Mouse (Mus musculus): ENCODE data around the gene Wfdc12. TPM values are rescaled to one million over a fixed set of nuclear protein-coding genes. Genes with fewer than 3 reads are reported as not detected.

The Wfdc12 gene
- polyA plus RNA-seq, 1 experiment from 2014 or later = not detected

DNA sequence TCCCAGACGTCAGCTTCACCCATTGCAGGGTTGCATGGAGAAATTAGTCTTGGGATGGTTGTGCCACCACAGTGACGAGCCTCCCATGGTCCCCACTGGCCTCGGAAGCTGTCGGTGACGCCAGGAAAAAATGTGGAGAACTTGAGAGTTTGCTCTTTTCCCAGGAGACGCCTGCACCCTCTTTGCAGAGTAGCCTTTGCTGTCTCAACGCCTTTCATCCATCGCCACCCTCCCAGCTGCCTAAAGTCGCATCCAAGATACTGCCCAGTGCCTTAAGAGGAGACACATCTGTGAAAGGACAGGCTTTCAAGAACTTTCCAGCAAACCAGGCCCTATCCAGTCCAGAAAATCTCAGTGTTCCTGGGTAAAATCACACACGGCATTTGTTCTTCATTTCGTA, 38.1 kb downstream of the Wfdc12 start:
- 88% methylated on average over 11 of the region's 11 CpGs for WGBS
- Histone ChIP-seq H3K4me2 (no peak overlapping the region), H3K4me1 (replicated peaks) (peaks cover 9% of the 10 kb centered on the region), H3K9me3 (replicated peaks) (no peaks in the 10 kb centered on the region), H3K27me3 (no peaks in the 10 kb centered on the region), H3K27ac (no peak overlapping the region), H3K4me3 (no peak overlapping the region), H3K9ac (no peak overlapping the region), H3K36me3 (peaks cover 26% of the 10 kb centered on the region)
- ATAC-seq (replicated peaks; ENCODE audit: insufficient number of reproducible peaks, insufficient read depth, low FRiP score, low read depth) = no peak

DNA sequence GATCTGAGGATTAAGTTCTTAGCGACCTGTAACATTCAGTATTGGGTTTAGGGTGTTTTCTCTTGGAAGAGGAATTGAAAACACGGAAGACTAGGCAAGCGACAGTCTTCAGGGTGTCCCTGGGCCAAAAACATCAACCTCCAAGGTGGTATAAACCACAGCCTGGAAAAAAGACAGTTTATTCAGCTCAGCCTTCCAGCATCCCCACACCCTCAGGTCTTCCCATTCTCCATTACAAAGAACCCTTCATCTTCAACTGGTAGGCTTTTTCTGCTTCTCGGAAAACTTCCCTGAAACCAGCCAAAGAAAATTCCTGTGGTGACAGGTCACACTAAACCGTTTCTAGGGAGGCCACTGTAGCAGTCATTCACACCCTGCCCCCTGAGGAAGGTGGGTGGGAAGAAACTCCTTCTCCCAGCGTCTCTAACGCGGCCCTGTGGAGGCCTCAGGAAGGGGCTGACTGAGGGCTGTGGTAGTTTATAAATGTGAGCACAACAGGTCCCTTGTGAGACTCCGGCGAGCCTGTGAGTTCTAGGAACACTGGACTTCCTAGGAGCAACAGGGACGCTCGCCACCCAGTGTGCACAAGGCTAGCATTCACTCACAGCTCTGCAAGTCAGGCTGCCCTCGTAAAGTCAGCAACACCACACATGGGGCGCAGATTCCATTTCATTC, 40.2 kb downstream of the Wfdc12 start:
- Histone ChIP-seq H3K27ac (no peak overlapping the region), H3K36me3 (peaks cover 26% of the 10 kb centered on the region), H3K9me3 (replicated peaks) (no peaks in the 10 kb centered on the region), H3K4me1 (replicated peaks) (peaks cover 9% of the 10 kb centered on the region), H3K27me3 (no peaks in the 10 kb centered on the region), H3K9ac (no peak overlapping the region), H3K4me3 (no peak overlapping the region), H3K4me2 (no peak overlapping the region)
- WGBS = 43% methylated on average over 14 of the region's 14 CpGs
- ATAC-seq (replicated peaks; ENCODE audit: insufficient number of reproducible peaks, insufficient read depth, low FRiP score, low read depth) = no peak

DNA sequence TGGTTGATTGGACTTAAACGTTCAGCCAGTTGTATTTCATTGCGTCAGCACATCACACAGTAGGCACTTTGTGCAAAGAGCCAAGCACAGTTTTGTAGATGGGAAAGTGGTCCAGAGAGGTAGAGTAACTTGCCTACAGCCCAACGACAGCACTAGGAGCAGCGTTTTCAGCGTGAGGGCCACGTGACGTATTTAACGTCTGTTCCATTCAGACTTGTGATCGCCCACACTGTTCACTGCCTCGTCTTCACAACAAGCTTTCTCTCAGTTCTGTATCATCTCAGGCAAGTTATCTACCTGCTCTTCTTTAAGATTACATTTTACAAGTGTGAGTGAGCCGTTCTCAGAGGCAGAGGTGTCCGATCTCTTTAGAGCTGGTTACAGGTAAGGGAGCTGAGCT, 43.9 kb downstream of the Wfdc12 start:
- no peak overlapping the region for H3K27ac ChIP-seq

DNA sequence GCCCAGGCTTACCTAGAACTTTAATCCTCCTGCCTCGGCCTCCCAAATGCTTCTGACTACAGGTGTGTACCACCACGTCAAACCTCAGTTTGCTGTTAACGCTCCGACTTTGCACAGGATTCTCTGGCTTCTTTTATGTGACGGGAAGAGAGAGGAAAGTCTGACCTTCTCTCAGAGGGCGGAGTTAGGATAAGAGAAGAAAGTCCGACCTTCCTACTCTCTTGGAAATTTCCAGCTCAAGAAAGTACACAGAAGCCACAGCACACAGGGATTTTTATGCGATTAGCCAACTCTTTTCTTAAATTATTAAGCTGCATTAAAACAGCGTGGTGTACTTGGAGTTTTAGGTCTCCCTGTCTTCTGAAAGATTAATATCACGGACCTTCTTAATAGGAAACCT, 45.9 kb downstream of the Wfdc12 start:
- Histone ChIP-seq H3K4me3 (no peak overlapping the region), H3K36me3 (no peaks in the 10 kb centered on the region), H3K4me1 (replicated peaks) (peaks cover 25% of the 10 kb centered on the region), H3K9me3 (replicated peaks) (no peaks in the 10 kb centered on the region), H3K9ac (no peak overlapping the region), H3K27ac (no peak overlapping the region), H3K4me2 (no peak overlapping the region), H3K27me3 (no peaks in the 10 kb centered on the region)
- 75% methylated on average over 10 of the region's 10 CpGs for WGBS
- ATAC-seq (replicated peaks; ENCODE audit: insufficient number of reproducible peaks, insufficient read depth, low FRiP score, low read depth) = no peak

More for the DNA sequence above, 43.9 kb downstream of the Wfdc12 start:
- Histone ChIP-seq H3K4me3 (no peak overlapping the region), H3K4me1 (replicated peaks) (peaks cover 25% of the 10 kb centered on the region), H3K4me2 (no peak overlapping the region), H3K27me3 (no peaks in the 10 kb centered on the region), H3K36me3 (0 out of 2 replicates have a peak, but pooled peaks cover 1% of the 10 kb centered on the region), H3K9ac (no peak overlapping the region), H3K9me3 (replicated peaks) (no peaks in the 10 kb centered on the region)
- ATAC-seq (replicated peaks; ENCODE audit: insufficient number of reproducible peaks, insufficient read depth, low FRiP score, low read depth) = no peak
- WGBS = 89% methylated on average over 12 of the region's 12 CpGs

DNA sequence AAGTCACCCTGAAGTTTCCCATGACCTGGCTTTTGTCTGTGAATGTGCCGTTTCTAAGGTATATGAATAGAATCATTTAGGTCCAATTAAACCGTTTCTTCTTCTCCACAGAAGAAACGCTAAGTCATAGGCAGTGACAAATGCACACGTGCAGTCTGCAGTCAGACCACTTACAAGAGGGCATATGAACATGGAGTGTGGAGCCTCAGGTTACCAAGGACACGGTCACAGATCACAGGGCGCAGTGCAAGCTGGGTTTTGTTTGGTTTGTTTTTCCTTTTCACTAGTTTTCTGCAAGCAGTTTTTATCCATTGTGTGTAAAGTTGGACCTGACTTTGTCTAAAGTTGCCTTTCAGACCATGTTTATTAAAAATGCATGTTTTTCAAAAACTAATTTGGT, 46.4 kb downstream of the Wfdc12 start:
- H3K27me3 ChIP-seq = no peaks in the 10 kb centered on the region
- 74% methylated on average over 6 of the region's 6 CpGs for WGBS
- H3K27ac ChIP-seq = no peak overlapping the region
- H3K4me1 ChIP-seq (replicated peaks) = peaks cover 25% of the 10 kb centered on the region
- H3K9ac ChIP-seq = no peak overlapping the region
- no peak overlapping the region for H3K4me2 ChIP-seq
- ATAC-seq (replicated peaks; ENCODE audit: insufficient number of reproducible peaks, insufficient read depth, low FRiP score, low read depth) = no peak
- no peaks in the 10 kb centered on the region for H3K9me3 ChIP-seq (replicated peaks)
- H3K4me3 ChIP-seq = no peak overlapping the region
- no peaks in the 10 kb centered on the region for H3K36me3 ChIP-seq

DNA sequence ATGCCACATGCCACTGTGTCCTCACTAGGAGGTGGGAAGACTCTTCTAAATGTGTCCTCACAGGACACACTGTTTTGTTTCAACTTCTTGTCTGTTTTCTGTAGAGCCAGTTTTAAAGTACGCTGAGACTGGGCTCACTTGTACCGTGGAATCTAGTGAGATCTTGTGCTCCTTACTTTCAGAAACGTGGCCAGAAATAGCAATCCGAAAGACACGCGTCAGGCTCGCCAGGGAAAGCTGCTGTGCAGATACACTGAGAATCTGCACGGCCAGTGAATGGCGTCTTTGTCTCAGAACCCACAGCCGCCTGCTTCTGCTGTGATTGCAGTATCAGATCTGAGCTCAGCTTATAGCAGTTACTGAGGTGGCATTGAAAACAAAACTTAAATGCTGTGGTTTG, 48.4 kb downstream of the Wfdc12 start:
- peaks cover 35% of the 10 kb centered on the region for H3K4me1 ChIP-seq (replicated peaks)
- H3K4me2 ChIP-seq = peak overlapping the region; percentile 34
- H3K9me3 ChIP-seq (replicated peaks) = no peaks in the 10 kb centered on the region
- H3K9ac ChIP-seq = no peak overlapping the region
- peak overlapping the region; percentile 69 for H3K27ac ChIP-seq
- no peaks in the 10 kb centered on the region for H3K36me3 ChIP-seq
- H3K27me3 ChIP-seq = no peaks in the 10 kb centered on the region
- WGBS = 18% methylated on average over 10 of the region's 10 CpGs
- 0 out of 2 replicates have a peak overlapping the region, but pooled peaks have one; percentile 1 for H3K4me3 ChIP-seq
- ATAC-seq (replicated peaks; ENCODE audit: insufficient number of reproducible peaks, insufficient read depth, low FRiP score, low read depth) = 0 out of 2 replicates have a peak, but pooled peaks have one; percentile 31

Other genes with a start within 250 kb of the Wfdc12 start
- 202 and 213 TPM in 2 replicates for gene Ywhab, start 195.6 kb downstream of the Wfdc12 start, polyA plus RNA-seq (2015; fragmentation: Nextera tagmentation; extraction: Ambion mirVana)
- gene Pabpc1l, start 165.2 kb downstream of the Wfdc12 start, polyA plus RNA-seq (2015; fragmentation: Nextera tagmentation; extraction: Ambion mirVana) = 0.92 and 1.1 TPM in 2 replicates
- 11.8 and 13.7 TPM in 2 replicates for gene Stk4, start 120.3 kb downstream of the Wfdc12 start, polyA plus RNA-seq (2015; fragmentation: Nextera tagmentation; extraction: Ambion mirVana)
- gene Tomm34, start 119.4 kb downstream of the Wfdc12 start, polyA plus RNA-seq (2015; fragmentation: Nextera tagmentation; extraction: Ambion mirVana) = 42.8 and 51.8 TPM in 2 replicates
- 0.20 and 0.24 TPM in 2 replicates for gene Kcns1, start 19.5 kb downstream of the Wfdc12 start, polyA plus RNA-seq (2015; fragmentation: Nextera tagmentation; extraction: Ambion mirVana)
- gene Wfdc5, start 7.9 kb downstream of the Wfdc12 start, polyA plus RNA-seq (2015; fragmentation: Nextera tagmentation; extraction: Ambion mirVana) = not detected in 2 replicates
- gene Wfdc15a, start 9.5 kb upstream of the Wfdc12 start, polyA plus RNA-seq (2015; fragmentation: Nextera tagmentation; extraction: Ambion mirVana) = not detected in 2 replicates
- gene Wfdc15b, start 31.1 kb upstream of the Wfdc12 start, polyA plus RNA-seq (2015; fragmentation: Nextera tagmentation; extraction: Ambion mirVana) = not detected in 2 replicates
- not detected in 2 replicates for gene Svs2, start 47.9 kb upstream of the Wfdc12 start, polyA plus RNA-seq (2015; fragmentation: Nextera tagmentation; extraction: Ambion mirVana)
- gene Svs3b, start 66.0 kb upstream of the Wfdc12 start, polyA plus RNA-seq (2015; fragmentation: Nextera tagmentation; extraction: Ambion mirVana) = not detected in 2 replicates
- not detected in 2 replicates for gene Svs4, start 87.9 kb upstream of the Wfdc12 start, polyA plus RNA-seq (2015; fragmentation: Nextera tagmentation; extraction: Ambion mirVana)
- gene Svs3a, start 98.7 kb upstream of the Wfdc12 start, polyA plus RNA-seq (2015; fragmentation: Nextera tagmentation; extraction: Ambion mirVana) = not detected in 2 replicates
- gene Svs6, start 126.1 kb upstream of the Wfdc12 start, polyA plus RNA-seq (2015; fragmentation: Nextera tagmentation; extraction: Ambion mirVana) = not detected in 2 replicates
- gene Svs5, start 142.1 kb upstream of the Wfdc12 start, polyA plus RNA-seq (2015; fragmentation: Nextera tagmentation; extraction: Ambion mirVana) = not detected in 2 replicates
- 1.3 and 1.6 TPM in 2 replicates for gene Slpi, start 198.5 kb upstream of the Wfdc12 start, polyA plus RNA-seq (2015; fragmentation: Nextera tagmentation; extraction: Ambion mirVana)
- 0.25 and 0.80 TPM in 2 replicates for gene Rbpjl, start 212.5 kb upstream of the Wfdc12 start, polyA plus RNA-seq (2015; fragmentation: Nextera tagmentation; extraction: Ambion mirVana)
- gene Matn4, start 214.6 kb upstream of the Wfdc12 start, polyA plus RNA-seq (2015; fragmentation: Nextera tagmentation; extraction: Ambion mirVana) = 8.4 and 14.9 TPM in 2 replicates

All from heart, embryonic 15.5 days (tissue).